Mouse (Mus musculus): Measurements from ENCODE around the gene Dglucy.

DNA sequence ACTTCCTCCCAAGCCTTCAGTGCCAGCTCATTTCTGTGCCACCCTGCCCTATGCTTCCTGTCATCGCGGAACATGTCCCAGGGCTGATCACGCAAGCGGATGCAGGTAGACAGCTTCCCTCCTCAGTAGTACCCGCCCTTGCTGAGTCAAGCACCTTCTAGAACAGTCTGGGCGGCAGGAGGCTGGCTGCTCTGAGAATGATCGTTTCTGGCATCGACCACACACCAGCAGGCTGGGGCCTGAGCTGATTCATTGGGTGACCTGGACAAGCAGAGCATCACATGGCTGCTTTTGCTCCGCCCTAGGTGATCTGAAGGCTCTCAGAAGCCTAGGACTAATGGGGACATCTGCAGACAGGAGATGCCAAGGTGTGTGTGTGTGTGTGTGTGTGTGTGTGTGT is 124.9 kb downstream of the Dglucy start:
- no peak for TF ChIP-seq CTCF (IDR thresholded peaks at IDR 0.05; ENCODE audit: low read depth)
- TF ChIP-seq EP300 (IDR thresholded peaks at IDR 0.05; ENCODE audit: low read depth) = no peak
